Mouse (Mus musculus) hindbrain, embryonic 10.5 days (tissue): ENCODE data around the gene C330021F23Rik. TPM values are rescaled to one million over a fixed set of nuclear protein-coding genes. Genes with fewer than 3 reads are reported as not detected.
"Not testable (repeated sequence)": the region's sequence is repeated elsewhere in the genome, so short reads cannot be mapped to it uniquely, and the experiment has no call there.

ENCODE experiments used
- DNase-seq: peaks from one replicate; pipeline ENCODE4 v3.0.0-alpha.2; 2017; ENCODE audit warnings: low spot score
- H3K27ac ChIP-seq: fragments of 300-500 bp; sonication (generic); 2 replicates; pipeline ENCODE4 v1.5.1; 2016; ENCODE audit warnings: mild to moderate bottlenecking, moderate library complexity
- H3K27me3 ChIP-seq: fragments of 300-500 bp; sonication (generic); 2 replicates; pipeline ENCODE4 v1.6.1; 2016; ENCODE audit warnings: mild to moderate bottlenecking; ENCODE audit not compliant: poor library complexity, insufficient read depth, severe bottlenecking
- H3K36me3 ChIP-seq: fragments of 300-500 bp; sonication (generic); 2 replicates; pipeline ENCODE4 v1.6.1; 2016; ENCODE audit warnings: mild to moderate bottlenecking, moderate library complexity
- H3K4me1 ChIP-seq: fragments of 300-500 bp; sonication (generic); replicated peaks from 2 replicates; pipeline ENCODE4 v1.6.1; 2016; ENCODE audit warnings: mild to moderate bottlenecking
- H3K4me3 ChIP-seq: fragments of 300-500 bp; sonication (generic); 2 replicates; pipeline ENCODE4 v1.5.1; 2016; ENCODE audit warnings: mild to moderate bottlenecking, moderate library complexity
- H3K9me3 ChIP-seq: fragments of 300-500 bp; sonication (generic); 2 replicates; pipeline ENCODE4 v1.6.1; 2016; ENCODE audit warnings: mild to moderate bottlenecking, moderate library complexity
- WGBS: fragments of 180-500 bp; shearing (Covaris S2); methylation state at CpG from one replicate; pipeline ENCODE4 v1.1.7; 2016; 5-methylcytosine and 5-hydroxymethylcytosine counted together
- polyA plus RNA-seq: library from polyadenylated mRNA; unstranded; fragments of >200 nt; fragmentation: Nextera tagmentation; extraction: Ambion mirVana; gene quantifications from 2 replicates; pipeline ENCODE4 v1.2.1, GENCODE M21; 2016

C330021F23Rik gene
- polyA plus RNA-seq, 1 experiment from 2014 or later, result 6.1 TPM

- DNase-seq, result no peak
- Histone ChIP-seq H3K9me3 (no peaks in the 10 kb centered on the region), H3K4me1 (peaks cover 23% of the 10 kb centered on the region), H3K27me3 (no peaks in the 10 kb centered on the region), H3K4me3 (peak overlapping the region; percentile 53), H3K27ac (peak overlapping the region; percentile 89), H3K36me3 (0 out of 2 replicates have a peak, but pooled peaks cover 5% of the 10 kb centered on the region)
- WGBS, result 5% methylated on average over 7 of the region's 7 CpGs
Measured at GRCm38 (mm10) chr8:3568378-3568777, 588 bp downstream of the C330021F23Rik start.

- H3K9me3 ChIP-seq, result no peaks in the 10 kb centered on the region
- H3K36me3 ChIP-seq, result 0 out of 2 replicates have a peak, but pooled peaks cover 5% of the 10 kb centered on the region
- DNase-seq, result no peak
- no peak overlapping the region for H3K27ac ChIP-seq
- H3K4me1 ChIP-seq, result peaks cover 23% of the 10 kb centered on the region
- 88% methylated on average over 5 of the region's 5 CpGs for WGBS
- H3K4me3 ChIP-seq, result no peak overlapping the region
- no peaks in the 10 kb centered on the region for H3K27me3 ChIP-seq
Measured at GRCm38 (mm10) chr8:3569784-3570183, 2.0 kb downstream of the C330021F23Rik start.

DNA sequence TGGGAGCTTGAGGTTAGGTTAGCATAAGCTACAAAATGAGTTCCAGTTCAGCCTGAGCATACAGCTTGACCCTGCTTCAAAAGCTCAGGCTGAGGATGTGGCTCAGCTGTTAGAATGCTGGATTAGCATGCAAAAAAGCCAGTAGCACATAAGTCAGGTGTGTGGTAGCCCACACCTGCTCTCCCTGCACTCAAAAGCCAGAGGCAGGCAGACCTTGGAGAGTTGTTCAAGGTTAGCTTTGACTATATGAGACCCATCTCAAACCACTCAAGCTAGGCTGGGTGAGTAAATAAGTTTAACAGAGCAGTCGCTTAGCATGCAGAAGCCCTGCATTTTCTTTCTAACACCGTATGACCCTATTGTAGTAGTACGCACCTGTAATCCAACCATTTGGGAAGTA is 6.8 kb downstream of the C330021F23Rik start:
- Histone ChIP-seq H3K9me3 (no peaks in the 10 kb centered on the region), H3K4me3 (no peak overlapping the region), H3K36me3 (0 out of 2 replicates have a peak, but pooled peaks cover 4% of the 10 kb centered on the region), H3K27ac (no peak overlapping the region), H3K4me1 (no peaks in the 10 kb centered on the region), H3K27me3 (no peaks in the 10 kb centered on the region)
- 93% methylated on average over 3 of the region's 3 CpGs for WGBS
- no peak for DNase-seq

DNA sequence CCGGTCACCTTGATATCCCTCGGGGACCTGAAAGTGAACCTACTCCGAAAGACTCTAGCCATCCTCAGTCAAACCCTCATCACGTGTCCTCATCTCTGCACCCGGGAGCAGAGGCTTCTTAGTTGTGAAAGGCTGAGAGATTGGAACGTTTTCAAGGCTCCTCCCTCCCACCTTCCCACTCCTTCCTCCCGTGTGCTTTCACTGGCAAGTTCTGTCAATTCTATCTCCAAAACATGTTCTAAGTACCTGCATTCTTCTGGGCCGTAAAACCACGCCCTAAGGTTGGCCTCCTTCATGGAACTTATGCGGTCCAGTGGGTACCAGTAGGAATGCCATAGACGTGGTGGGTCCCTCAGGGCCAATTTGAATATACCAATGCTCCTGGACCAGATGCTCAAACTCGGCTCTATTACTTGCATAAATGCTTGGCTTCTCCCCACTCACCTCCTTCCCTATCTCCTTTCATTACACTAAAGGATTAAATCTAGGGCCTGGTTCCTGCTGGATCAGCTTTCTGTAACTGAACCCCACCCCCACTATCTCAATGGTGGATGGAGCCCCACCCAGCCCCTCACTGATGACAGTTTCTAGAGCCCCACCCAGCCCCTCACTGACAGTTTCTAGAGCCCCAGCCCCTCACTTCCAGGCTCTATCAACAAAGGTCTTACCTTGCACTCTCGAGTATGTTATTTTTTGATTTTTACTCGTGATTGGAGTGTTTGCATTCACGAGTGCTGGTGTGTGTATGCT is 8.6 kb downstream of the C330021F23Rik start:
- no peak for DNase-seq
- no peaks in the 10 kb centered on the region for H3K4me1 ChIP-seq
- no peak overlapping the region for H3K27ac ChIP-seq
- H3K9me3 ChIP-seq, result no peaks in the 10 kb centered on the region
- no peaks in the 10 kb centered on the region for H3K27me3 ChIP-seq
- H3K4me3 ChIP-seq, result no peak overlapping the region
- WGBS, result 80% methylated on average over 15 of the region's 15 CpGs
- H3K36me3 ChIP-seq, result no peaks in the 10 kb centered on the region

DNA sequence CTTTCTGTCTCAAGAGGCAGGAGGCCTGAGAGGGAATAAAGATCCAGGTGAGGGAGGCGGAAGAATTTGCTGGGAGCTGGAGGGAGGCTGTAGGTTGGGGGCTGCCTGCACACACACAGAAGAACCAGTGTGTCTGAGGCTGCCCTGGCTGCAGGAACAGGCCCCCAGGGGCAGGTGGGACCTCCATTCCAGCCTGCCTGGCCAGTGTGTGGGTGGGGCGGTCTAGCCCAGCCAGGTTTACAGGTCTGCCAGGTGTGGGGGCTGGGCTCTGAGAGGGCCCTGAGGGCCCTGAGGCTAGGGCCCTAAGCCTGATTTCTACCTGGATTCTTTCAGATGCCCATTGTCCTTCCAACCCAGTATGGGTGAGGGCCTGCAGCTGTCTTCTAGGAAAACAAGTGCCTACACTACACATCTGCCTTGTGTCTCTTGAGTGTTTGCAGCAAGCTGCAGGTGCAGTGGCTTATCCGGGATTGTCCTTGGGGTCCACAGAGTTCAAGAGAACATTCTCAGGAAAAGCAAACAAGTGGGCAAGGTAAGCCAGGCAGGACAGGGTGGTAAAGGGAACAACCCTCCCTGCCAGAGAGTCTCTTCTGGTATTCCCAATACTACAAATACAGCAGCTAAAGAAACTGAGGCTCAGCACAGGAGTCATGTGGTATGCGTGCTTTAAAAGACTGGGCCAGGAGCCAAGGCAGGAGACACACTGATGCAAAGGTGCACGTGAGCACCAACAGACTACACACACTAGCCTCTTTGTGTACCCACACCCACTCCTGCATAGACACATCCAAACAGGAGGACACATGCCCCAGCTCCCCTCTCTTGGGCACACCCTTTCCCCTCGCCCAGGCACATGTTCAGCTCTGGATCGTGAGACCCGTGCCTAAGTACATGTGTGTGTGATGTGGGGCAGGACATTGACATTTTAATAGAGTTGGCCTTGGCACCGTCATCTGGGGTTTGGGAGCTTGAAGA is 11.9 kb downstream of the C330021F23Rik start:
- Histone ChIP-seq H3K9me3 (no peaks in the 10 kb centered on the region), H3K27ac (no peak overlapping the region; the same call in 1 of the 2 replicates), H3K27me3 (no peaks in the 10 kb centered on the region), H3K4me3 (no peak overlapping the region), H3K4me1 (no peaks in the 10 kb centered on the region), H3K36me3 (no peaks in the 10 kb centered on the region)
- WGBS, result 82% methylated on average over 9 of the region's 9 CpGs
- DNase-seq, result no peak

GRCm38 (mm10) chr8:3581961-3582360 is 14.2 kb downstream of the C330021F23Rik start:
- H3K27me3 ChIP-seq, H3K4me3 ChIP-seq, DNase-seq, H3K9me3 ChIP-seq, H3K27ac ChIP-seq, H3K4me1 ChIP-seq, H3K36me3 ChIP-seq: not testable (repeated sequence)
- WGBS, result 92% methylated on average over 3 of the region's 3 CpGs

DNA sequence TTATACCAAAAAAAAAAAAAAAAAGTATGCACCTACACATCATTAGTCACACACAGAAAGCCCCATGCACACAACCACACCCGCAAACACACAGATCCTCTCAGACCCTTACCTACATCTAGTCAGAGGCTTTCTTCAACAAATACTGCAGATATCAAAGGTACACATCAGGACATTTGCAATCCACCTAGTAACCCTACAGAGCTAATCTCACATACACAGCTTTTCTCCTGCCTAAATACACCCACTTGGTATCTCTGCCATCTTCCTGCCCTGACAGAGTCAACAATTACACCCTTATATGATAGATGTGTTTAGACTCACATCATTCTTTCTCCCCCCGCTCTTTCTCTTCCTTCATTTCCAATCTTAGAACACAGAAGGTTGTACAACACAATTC is 18.7 kb downstream of the C330021F23Rik start:
- no peak for DNase-seq
- Histone ChIP-seq H3K27me3 (peaks cover 16% of the 10 kb centered on the region), H3K4me3 (no peak overlapping the region), H3K9me3 (no peaks in the 10 kb centered on the region), H3K27ac (no peak overlapping the region), H3K36me3 (no peaks in the 10 kb centered on the region), H3K4me1 (peaks cover 14% of the 10 kb centered on the region)
- WGBS, result 91% methylated on average over 2 of the region's 2 CpGs

GRCm38 (mm10) chr8:3586993-3587390 is 19.2 kb downstream of the C330021F23Rik start, which contains the start of gene Camsap3:
Gene Camsap3 (plus strand): TSS chr8:3587293.
- Histone ChIP-seq H3K27me3 (peaks cover 16% of the 10 kb centered on the region), H3K27ac (peak within 1 kb of the TSS; percentile 88), H3K9me3 (no peaks in the 10 kb centered on the region), H3K36me3 (no peaks in the 10 kb centered on the region), H3K4me3 (peak within 1 kb of the TSS; percentile 70), H3K4me1 (peaks cover 14% of the 10 kb centered on the region)
- DNase-seq, result no peak
- WGBS, result 4% methylated on average over 7 of the region's 7 CpGs

GRCm38 (mm10) chr8:3587391-3588257 is 19.8 kb downstream of the C330021F23Rik start:
- under 1% methylated on average over 77 of the region's 77 CpGs for WGBS
- H3K27ac ChIP-seq, result peak overlapping the region; percentile 88
- peak; percentile 72 for DNase-seq
- peak overlapping the region; percentile 70 for H3K4me3 ChIP-seq
- peaks cover 14% of the 10 kb centered on the region for H3K4me1 ChIP-seq
- no peaks in the 10 kb centered on the region for H3K36me3 ChIP-seq
- no peaks in the 10 kb centered on the region for H3K9me3 ChIP-seq
- H3K27me3 ChIP-seq, result peaks cover 16% of the 10 kb centered on the region

DNA sequence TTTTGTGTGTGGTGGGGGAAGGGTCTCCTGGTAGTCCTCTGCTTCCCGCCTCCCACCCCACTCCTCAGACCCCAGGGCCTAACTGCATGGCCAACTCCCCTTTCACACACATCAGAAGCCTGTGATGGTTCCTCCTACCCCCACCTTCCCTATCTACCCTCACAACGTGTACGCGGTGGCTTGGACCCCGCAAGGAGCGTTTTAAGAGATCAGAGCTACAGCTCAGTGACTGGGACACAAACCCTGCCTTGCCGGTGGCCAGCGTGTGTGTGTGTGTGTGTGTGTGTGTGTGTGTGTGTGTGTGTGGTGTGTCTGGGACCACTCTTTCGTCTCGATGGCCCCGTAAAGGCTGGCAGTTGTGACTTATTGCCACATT is 20.5 kb downstream of the C330021F23Rik start:
- DNase-seq, result peak; percentile 42
- Histone ChIP-seq H3K36me3 (no peaks in the 10 kb centered on the region), H3K4me1 (peaks cover 14% of the 10 kb centered on the region), H3K27ac (peak overlapping the region; percentile 88), H3K27me3 (peaks cover 16% of the 10 kb centered on the region), H3K4me3 (peak overlapping the region; percentile 70), H3K9me3 (no peaks in the 10 kb centered on the region)
- 2% methylated on average over 11 of the region's 11 CpGs for WGBS

DNA sequence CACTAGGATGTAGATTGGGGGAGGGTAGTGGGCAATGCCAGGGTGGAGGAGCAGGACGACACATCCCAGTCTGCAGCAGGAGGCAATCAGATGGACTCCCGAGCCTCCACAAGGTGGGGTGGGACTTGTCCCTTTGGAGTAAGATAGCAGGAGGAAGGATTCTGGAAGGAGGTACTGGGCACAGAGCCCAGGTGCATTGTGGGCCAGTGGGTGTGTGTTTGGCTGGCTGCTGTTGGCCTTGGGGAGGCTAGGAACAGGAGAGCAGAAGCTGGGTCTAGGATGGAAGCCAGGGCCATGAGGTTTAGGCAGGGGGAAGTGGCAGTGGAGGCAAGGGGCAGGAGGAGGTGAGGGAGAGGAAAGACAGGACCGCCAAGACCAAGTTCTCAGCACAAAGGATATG is 25.7 kb downstream of the C330021F23Rik start:
- no peak overlapping the region for H3K4me3 ChIP-seq
- no peaks in the 10 kb centered on the region for H3K27me3 ChIP-seq
- WGBS, result 86% methylated on average over 3 of the region's 3 CpGs
- H3K9me3 ChIP-seq, result no peaks in the 10 kb centered on the region
- no peak overlapping the region for H3K27ac ChIP-seq
- peaks cover 7% of the 10 kb centered on the region for H3K4me1 ChIP-seq
- H3K36me3 ChIP-seq, result peaks cover 9% of the 10 kb centered on the region
- DNase-seq, result no peak

DNA sequence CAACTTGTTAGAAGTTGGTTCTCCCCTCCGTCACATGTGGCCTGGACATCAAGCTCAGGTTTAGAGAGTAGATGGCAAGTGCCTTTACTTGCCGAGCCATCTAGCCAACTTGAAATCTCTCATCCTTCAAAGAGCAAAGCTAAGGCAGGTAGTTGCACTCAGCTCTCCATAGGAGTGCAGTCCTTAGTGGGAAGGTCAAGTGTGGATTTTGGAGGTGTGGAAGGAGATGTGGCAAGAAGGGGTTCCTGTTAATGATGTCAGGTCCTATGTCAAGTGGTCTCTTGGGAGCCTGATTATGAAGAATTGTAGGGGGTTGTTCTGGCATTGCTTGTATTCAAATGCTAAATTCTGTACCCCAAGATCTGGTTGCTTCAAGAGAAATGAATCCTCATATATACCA is 26.7 kb downstream of the C330021F23Rik start:
- no peaks in the 10 kb centered on the region for H3K27me3 ChIP-seq
- H3K36me3 ChIP-seq, result peaks cover 19% of the 10 kb centered on the region
- no peaks in the 10 kb centered on the region for H3K4me1 ChIP-seq
- no peak overlapping the region for H3K4me3 ChIP-seq
- H3K27ac ChIP-seq, result no peak overlapping the region
- DNase-seq, result no peak
- no peaks in the 10 kb centered on the region for H3K9me3 ChIP-seq
- WGBS, result 90% methylated on average over 2 of the region's 2 CpGs
